Mouse (Mus musculus): ENCODE measurements around the gene Ubtd1.

The Ubtd1 gene

GRCm38 (mm10) chr19:41981595-41981927 lies at the start of gene Ubtd1:
TSS of gene Ubtd1 (plus strand) at chr19:41981763.
- DNase-seq (ENCODE audit: low spot score): no peak

- peak; percentile 13 for DNase-seq (ENCODE audit: low spot score)
Observed at GRCm38 (mm10) chr19:41932686-41933085, 48.9 kb upstream of the Ubtd1 start.

GRCm38 (mm10) chr19:41933179-41934086 lies 48.1 kb upstream of the Ubtd1 start, which contains the start of the genes Exosc1 and Zdhhc16:
TSS of gene Exosc1 (minus strand) at chr19:41933423.
TSS of gene Zdhhc16 (plus strand) at chr19:41933480.
- DNase-seq (ENCODE audit: low spot score): peak; percentile 97

- DNase-seq (ENCODE audit: low spot score): no peak
Observed at GRCm38 (mm10) chr19:41934124-41934523, 47.4 kb upstream of the Ubtd1 start.

- DNase-seq (ENCODE audit: low spot score): no peak
Observed at GRCm38 (mm10) chr19:41935921-41936320, 45.6 kb upstream of the Ubtd1 start.

GRCm38 (mm10) chr19:41938539-41938938 lies 43.0 kb upstream of the Ubtd1 start:
- DNase-seq (ENCODE audit: low spot score): no peak

GRCm38 (mm10) chr19:41943841-41944240 lies 37.7 kb upstream of the Ubtd1 start:
- DNase-seq (ENCODE audit: low spot score): no peak

- no peak for DNase-seq (ENCODE audit: low spot score)
Observed at GRCm38 (mm10) chr19:41952287-41952686, 29.3 kb upstream of the Ubtd1 start.

GRCm38 (mm10) chr19:41953574-41953973 lies 28.0 kb upstream of the Ubtd1 start:
- DNase-seq (ENCODE audit: low spot score): no peak

GRCm38 (mm10) chr19:41969618-41970017 lies 11.9 kb upstream of the Ubtd1 start:
- no peak for DNase-seq (ENCODE audit: low spot score)

GRCm38 (mm10) chr19:41973891-41974794 lies 7.4 kb upstream of the Ubtd1 start:
- no peak for DNase-seq (ENCODE audit: low spot score)

GRCm38 (mm10) chr19:41980422-41980818 lies 1.1 kb upstream of the Ubtd1 start:
- no peak for DNase-seq (ENCODE audit: low spot score)

- DNase-seq (ENCODE audit: low spot score): peak; percentile 96
Observed at GRCm38 (mm10) chr19:41980819-41981594, 556 bp upstream of the Ubtd1 start, which contains the start of gene Mms19. TSS of gene Mms19 (minus strand) at chr19:41981157.

- DNase-seq (ENCODE audit: low spot score): peak; percentile 53
Observed at GRCm38 (mm10) chr19:41981931-41982790, 598 bp downstream of the Ubtd1 start.

- DNase-seq (ENCODE audit: low spot score): no peak
Observed at GRCm38 (mm10) chr19:41982791-41983150, 1.2 kb downstream of the Ubtd1 start.

GRCm38 (mm10) chr19:41985994-41986393 lies 4.4 kb downstream of the Ubtd1 start:
- no peak for DNase-seq (ENCODE audit: low spot score)

- DNase-seq (ENCODE audit: low spot score): no peak
Observed at GRCm38 (mm10) chr19:41987206-41987605, 5.6 kb downstream of the Ubtd1 start.

- no peak for DNase-seq (ENCODE audit: low spot score)
Observed at GRCm38 (mm10) chr19:41989810-41990209, 8.2 kb downstream of the Ubtd1 start.

- DNase-seq (ENCODE audit: low spot score): no peak
Observed at GRCm38 (mm10) chr19:41991926-41992477, 10.4 kb downstream of the Ubtd1 start.

GRCm38 (mm10) chr19:41992971-41993370 lies 11.4 kb downstream of the Ubtd1 start:
- DNase-seq (ENCODE audit: low spot score): no peak

- peak; percentile 70 for DNase-seq (ENCODE audit: low spot score)
Observed at GRCm38 (mm10) chr19:41993484-41993883, 11.9 kb downstream of the Ubtd1 start.
